ENCODE assay signal across 27 mouse cellular contexts in genomic region chr1:93567717-93568497, GRCm38 (mm10). TPM values are rescaled to one million over a fixed set of nuclear protein-coding genes. Genes with fewer than 3 reads are reported as not detected.
DNase-seq lines count a peak whose midpoint lies in the region; ATAC-seq and TF ChIP-seq lines count a peak whose summit lies in the region.
"Had no signal": no experiment of that assay in that cellular context is flagged by ENCODE, and none has a peak within 500 bp of the region (broad histone marks: within the 10 kb centered on the region; RNA-seq: fewer than 3 reads in every experiment).

No protein-coding gene starts in this region.

- WGBS in liver, embryonic 13.5 days (ENCODE audit: insufficient replicate concordance), result 49% methylated on average over 9 of the region's 9 CpGs
- 41% methylated on average over 9 of the region's 9 CpGs for WGBS in intestine, postnatal 0 days

- no peak for TF ChIP-seq CTCF in intestine, postnatal 0 days (IDR thresholded peaks at IDR 0.05; ENCODE audit: low read depth)

- no peak overlapping the region for H3K4me2 ChIP-seq in liver, embryonic 13.5 days
- H3K4me2 ChIP-seq in intestine, postnatal 0 days (replicated peaks; ENCODE audit: low read depth), result no peak overlapping the region
- H3K4me2 ChIP-seq: embryonic facial prominence, embryonic 15.5 days; forebrain, embryonic 12.5 days; heart, embryonic 12.5 days; hindbrain, embryonic 13.5 days; stomach, embryonic 15.5 days had no signal

- no peaks in the 10 kb centered on the region for H3K36me3 ChIP-seq in liver, embryonic 13.5 days
- peaks cover 18% of the 10 kb centered on the region; the same call in 1 of the 2 replicates for H3K36me3 ChIP-seq in intestine, postnatal 0 days (ENCODE audit: control insufficient read depth, insufficient read depth)
- H3K36me3 ChIP-seq: forebrain, embryonic 12.5 days had no signal

- no peaks in the 10 kb centered on the region for H3K27me3 ChIP-seq in liver, embryonic 13.5 days
- H3K27me3 ChIP-seq in intestine, postnatal 0 days (replicated peaks; ENCODE audit: control insufficient read depth, insufficient read depth, low read length), result no peaks in the 10 kb centered on the region
- H3K27me3 ChIP-seq: embryonic facial prominence, embryonic 15.5 days; forebrain, embryonic 12.5 days; heart, embryonic 12.5 days; hindbrain, embryonic 13.5 days; stomach, embryonic 15.5 days had no signal

- no peak overlapping the region for H3K27ac ChIP-seq in liver, embryonic 13.5 days
- H3K27ac ChIP-seq in intestine, postnatal 0 days (ENCODE audit: low read depth, low read length), result peak overlapping the region; percentile 0; the same call in 1 of the 2 replicates
- H3K27ac ChIP-seq: embryonic facial prominence, embryonic 10.5 days; embryonic facial prominence, embryonic 15.5 days; forebrain, embryonic 12.5 days; heart, adult 2 months; hindbrain, embryonic 13.5 days; kidney, postnatal 0 days; liver, embryonic 14.5 days; stomach, embryonic 15.5 days had no signal

- DNase-seq in liver, embryonic 13.5 days, result no peak
- no peak for DNase-seq in liver
- no peak for DNase-seq in heart, adult 11 months
- DNase-seq in lung, postnatal 10 days, result no peak
- DNase-seq in cerebellum, adult 11-12 months, result no peak
- DNase-seq: adrenal gland, postnatal 36 days; cerebellum, adult 8-10 months; cerebellum, postnatal 25 days; forebrain, postnatal 0 days; gastrocnemius, postnatal 10 days; heart, adult 2 months; heart, postnatal 4 days; kidney, adult 8-10 months; kidney, postnatal 4 days; lung, postnatal 4 days; midbrain, embryonic 14.5 days; thymus, postnatal 14 days had no signal

- H3K4me1 ChIP-seq in liver, embryonic 13.5 days (replicated peaks), result peaks cover 7% of the 10 kb centered on the region; the same call in 1 of the 2 replicates
- H3K4me1 ChIP-seq in intestine, postnatal 0 days (replicated peaks; ENCODE audit: control insufficient read depth, insufficient read depth, low read length), result peaks cover 6% of the 10 kb centered on the region; the same call in 1 of the 2 replicates
- H3K4me1 ChIP-seq: embryonic facial prominence, embryonic 10.5 days; embryonic facial prominence, embryonic 15.5 days; forebrain, embryonic 12.5 days; heart, embryonic 12.5 days; hindbrain, embryonic 13.5 days; stomach, embryonic 15.5 days had no signal

- ATAC-seq in liver, embryonic 13.5 days (ENCODE audit: low read depth), result 0 out of 2 replicates have a peak, but pooled peaks have one; percentile 29
- peak; percentile 89 for ATAC-seq in intestine, postnatal 0 days
- peak; percentile 64 for ATAC-seq in megakaryocyte-erythroid progenitor cell, adult 5-6 weeks (replicated peaks; ENCODE audit: low FRiP score, low TSS enrichment, poor library complexity, severe bottlenecking)
- ATAC-seq: forebrain, postnatal 0 days had no signal

- 0 out of 2 replicates have a peak, but pooled peaks cover 4% of the 10 kb centered on the region for H3K9me3 ChIP-seq in liver, embryonic 13.5 days (replicated peaks)
- H3K9me3 ChIP-seq in intestine, postnatal 0 days (ENCODE audit: control insufficient read depth), result no peaks in the 10 kb centered on the region
- H3K9me3 ChIP-seq: embryonic facial prominence, embryonic 15.5 days; forebrain, embryonic 12.5 days; hindbrain, embryonic 13.5 days; stomach, embryonic 15.5 days had no signal

- H3K9ac ChIP-seq in liver, embryonic 13.5 days, result no peak overlapping the region
- no peak overlapping the region for H3K9ac ChIP-seq in intestine, postnatal 0 days (ENCODE audit: low read depth, low read length)
- H3K9ac ChIP-seq: embryonic facial prominence, embryonic 15.5 days; forebrain, embryonic 12.5 days; forebrain, postnatal 0 days; heart, embryonic 12.5 days; hindbrain, embryonic 13.5 days; liver, embryonic 14.5 days; stomach, embryonic 15.5 days had no signal

- H3K4me3 ChIP-seq in liver, embryonic 13.5 days (replicated peaks), result no peak overlapping the region
- no peak overlapping the region for H3K4me3 ChIP-seq in intestine, postnatal 0 days (ENCODE audit: low read depth, low read length)
- H3K4me3 ChIP-seq: embryonic facial prominence, embryonic 10.5 days; embryonic facial prominence, embryonic 15.5 days; forebrain, embryonic 12.5 days; heart, adult 2 months; heart, embryonic 12.5 days; hindbrain, embryonic 13.5 days; stomach, embryonic 15.5 days had no signal

RNA-seq across cellular contexts. Expression of gene Farp2, which starts 56.0 kb away (rescaled TPM):
- polyA plus RNA-seq in liver, embryonic 13.5 days (2015; fragmentation: Nextera tagmentation; extraction: Ambion mirVana), result 0.77 and 1.3 TPM in 2 replicates
- 5.3 and 6.7 TPM in 2 replicates for polyA plus RNA-seq in intestine, postnatal 0 days (2015; fragmentation: Nextera tagmentation; extraction: Ambion mirVana)
- 3.0 and 8.4 TPM in 2 replicates for total RNA-seq in megakaryocyte-erythroid progenitor cell, adult 5-6 weeks (2014; fragmentation: Nextera tagmentation)
- 2.0 and 2.2 TPM in 2 replicates for total RNA-seq in megakaryocyte-erythroid progenitor cell, adult 5-6 weeks (2017)

Comparison
In these comparisons a context has a peak if more than half of its experiments do, and no peak if none do; other contexts are left out.
1. ATAC-seq: peak in every context shown above with its lines; median percentile 89 in intestine, postnatal 0 days; 64 in megakaryocyte-erythroid progenitor cell, adult 5-6 weeks; 29 in liver, embryonic 13.5 days.